Mouse (Mus musculus) brain, embryonic 18.5 days (tissue): ENCODE data around the gene Phxr2.
"Not testable (repeated sequence)": the region's sequence is repeated elsewhere in the genome, so short reads cannot be mapped to it uniquely, and the experiment has no call there.

ENCODE experiments used
- DNase-seq: peaks from one replicate; pipeline ENCODE4 v3.0.0-alpha.2; 2012; ENCODE audit warnings: low read depth, low spot score

Phxr2 gene

DNA sequence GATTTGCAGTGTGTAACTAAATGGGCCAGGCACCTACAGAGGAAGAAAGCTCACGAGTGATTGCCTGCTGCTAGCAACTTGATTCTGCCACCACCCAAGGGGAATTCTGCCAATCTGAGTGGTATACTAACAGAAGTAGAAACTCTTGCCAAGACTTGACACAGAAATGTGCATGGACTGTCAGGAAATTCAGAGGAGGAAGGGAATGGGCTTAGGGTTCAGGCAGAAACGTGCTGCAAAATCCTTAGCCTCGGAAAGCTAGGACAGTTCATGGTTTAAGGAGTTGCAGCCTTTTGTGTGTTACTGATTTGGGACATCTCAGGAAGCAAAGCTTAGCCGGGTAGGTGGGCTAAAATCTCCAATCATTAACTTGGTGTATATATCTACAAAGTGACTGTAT, at the start of gene Phxr2:
Gene Phxr2, minus strand, starts transcription at position 101 of the 400 bp plus-strand sequence.
- no peak for DNase-seq

DNA sequence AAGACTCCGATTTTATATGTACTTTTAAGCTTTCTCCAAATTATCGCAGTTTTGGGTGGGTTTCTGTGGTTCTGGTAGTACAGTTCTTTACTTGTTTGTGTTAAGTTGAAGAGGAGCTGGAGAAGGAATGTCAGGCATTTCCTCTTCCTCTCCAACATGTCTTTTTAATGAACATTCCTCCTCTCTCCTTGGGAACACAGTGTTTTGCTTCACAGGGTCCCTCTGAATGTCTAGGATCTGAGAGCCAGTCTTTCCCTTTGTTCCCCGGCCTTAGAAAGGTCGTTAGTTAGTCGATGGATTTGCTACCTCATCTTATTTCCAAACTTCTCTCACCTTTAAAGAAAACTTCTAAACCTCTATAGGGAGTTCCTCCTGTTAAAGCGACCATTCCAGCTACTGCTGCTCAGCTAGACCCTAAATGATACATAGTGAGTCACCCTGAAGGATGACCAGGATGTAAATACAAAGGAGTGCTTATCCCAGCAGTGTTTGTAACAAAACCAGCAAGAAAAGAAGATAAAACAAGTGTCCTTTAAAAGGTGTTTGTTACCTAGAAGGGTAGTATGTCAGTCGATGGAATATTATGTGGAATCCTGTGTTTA, 46.9 kb upstream of the Phxr2 start:
- no peak for DNase-seq

DNA sequence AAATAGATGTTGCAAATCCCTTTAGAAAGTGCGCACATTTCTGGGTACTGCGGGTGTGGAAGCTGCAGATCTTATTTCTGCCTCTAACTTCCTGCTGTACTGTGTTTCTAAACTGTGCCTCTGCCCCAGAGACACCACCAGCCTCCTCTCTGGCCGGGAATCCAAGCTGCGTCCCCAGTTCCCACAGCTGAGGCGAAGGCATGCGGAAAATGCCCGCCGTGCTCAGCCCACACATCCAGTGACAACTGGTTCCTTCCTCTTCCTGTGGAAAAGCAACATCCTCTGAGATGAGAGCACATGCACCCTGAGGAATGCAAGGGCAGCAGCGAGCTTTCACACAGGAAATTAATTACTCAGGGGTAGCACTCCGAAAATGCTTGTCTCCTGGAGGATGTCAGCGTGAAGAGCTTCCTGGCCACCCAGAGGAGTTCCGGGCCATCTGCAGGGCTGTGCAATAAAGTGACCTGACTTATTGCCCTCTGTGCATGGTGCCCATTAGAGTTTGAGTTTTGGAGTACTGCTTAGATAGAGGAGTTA, 45.9 kb upstream of the Phxr2 start:
- no peak for DNase-seq

DNA sequence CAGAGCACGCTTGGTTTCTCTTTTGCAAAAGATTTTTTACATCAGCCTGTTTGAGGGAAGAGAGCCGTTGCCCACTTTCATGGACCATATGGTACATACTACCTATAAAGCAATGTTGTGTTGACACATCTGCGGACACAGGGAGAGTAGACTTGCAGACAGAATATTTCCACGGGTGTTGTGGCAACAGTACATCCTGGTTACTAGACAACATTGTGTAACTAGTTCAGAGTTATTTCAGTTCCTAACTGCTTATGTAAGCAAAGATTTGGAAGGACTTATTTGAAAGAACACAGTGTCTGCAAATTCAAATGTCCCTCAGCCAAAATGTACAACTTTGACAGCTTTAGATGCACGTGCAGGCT, 43.6 kb upstream of the Phxr2 start:
- no peak for DNase-seq

DNA sequence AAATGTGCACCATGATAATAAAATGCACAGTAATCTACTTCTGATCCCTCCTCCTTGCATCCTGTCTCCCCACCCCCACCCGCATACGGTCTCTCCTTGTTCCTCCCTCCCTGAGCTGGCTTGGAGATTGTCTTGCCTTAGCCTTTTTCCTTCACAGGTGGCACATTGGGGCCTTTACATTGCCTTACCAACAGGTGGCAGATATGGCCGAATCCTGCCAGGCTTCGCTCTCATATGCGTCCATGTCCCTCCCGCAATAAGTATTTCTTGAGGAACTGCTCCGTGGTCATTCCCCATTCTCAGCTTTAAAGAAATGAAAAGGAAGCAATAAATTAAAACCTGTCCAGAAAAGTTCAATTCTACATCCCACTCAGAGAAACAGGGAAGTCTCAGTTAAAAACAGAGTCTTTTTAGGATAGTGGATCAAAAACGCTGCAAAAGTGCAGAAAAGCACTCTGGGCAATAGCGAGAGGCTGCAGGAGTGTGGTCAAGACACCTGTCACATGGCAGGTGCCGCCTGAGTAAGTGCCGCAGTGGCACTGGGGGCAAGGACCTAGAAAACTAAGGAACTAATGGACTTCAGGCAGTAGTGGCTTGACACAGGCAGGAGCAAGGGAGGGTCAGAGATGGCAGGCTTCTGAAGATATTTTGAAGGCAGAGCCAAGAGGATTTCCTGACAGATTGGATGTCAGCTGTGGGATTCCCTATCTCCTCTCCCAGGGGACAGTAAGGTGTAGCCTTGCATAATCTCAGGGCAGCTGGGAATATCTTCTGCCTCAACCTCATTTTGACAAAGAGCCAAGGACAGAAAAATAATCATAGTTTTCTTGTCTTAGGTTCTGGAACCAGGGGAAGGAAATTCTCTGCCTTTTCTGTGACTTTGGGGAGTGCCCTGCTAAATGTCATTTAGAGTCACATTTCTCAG, 43.0 kb upstream of the Phxr2 start:
- no peak for DNase-seq

DNA sequence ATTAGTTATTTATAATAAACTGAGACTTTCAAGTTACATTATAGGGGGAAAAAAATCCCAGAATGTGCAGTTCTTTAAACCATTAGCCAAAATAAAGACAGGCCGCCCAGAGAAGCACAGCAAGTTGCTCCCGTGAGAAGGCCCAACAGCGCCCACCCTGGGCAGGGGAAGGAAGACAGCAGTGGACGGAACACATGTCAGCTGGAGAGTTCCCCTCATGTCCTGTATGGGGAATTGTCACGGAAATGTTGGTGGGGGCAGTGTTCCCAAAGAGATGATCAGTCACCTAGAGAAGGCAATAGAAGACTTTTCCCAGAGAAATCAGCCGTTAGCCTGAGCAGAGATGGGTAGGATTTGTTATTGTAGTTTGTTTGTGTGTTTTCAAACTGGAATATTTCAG, 42.3 kb upstream of the Phxr2 start:
- DNase-seq: no peak

DNA sequence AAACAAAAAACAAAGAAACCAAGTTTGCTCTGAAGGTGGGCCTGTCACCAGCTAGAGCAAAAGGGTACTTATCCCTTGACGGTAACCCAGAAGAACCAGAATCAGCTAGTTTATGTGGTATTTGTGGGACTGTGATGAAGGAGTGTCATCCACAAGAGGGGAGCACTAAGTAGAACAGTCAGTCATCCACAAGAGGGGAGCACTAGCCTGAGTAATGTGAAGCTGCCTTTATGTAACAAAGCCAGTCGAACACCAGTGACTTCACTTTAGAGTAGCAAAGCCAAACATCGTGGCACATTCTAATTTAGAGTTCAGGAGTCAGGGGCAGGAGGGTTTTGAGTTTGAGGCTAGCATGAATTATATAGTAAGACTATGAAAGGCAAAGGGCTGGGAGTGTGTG, 40.3 kb upstream of the Phxr2 start:
- DNase-seq: no peak

DNA sequence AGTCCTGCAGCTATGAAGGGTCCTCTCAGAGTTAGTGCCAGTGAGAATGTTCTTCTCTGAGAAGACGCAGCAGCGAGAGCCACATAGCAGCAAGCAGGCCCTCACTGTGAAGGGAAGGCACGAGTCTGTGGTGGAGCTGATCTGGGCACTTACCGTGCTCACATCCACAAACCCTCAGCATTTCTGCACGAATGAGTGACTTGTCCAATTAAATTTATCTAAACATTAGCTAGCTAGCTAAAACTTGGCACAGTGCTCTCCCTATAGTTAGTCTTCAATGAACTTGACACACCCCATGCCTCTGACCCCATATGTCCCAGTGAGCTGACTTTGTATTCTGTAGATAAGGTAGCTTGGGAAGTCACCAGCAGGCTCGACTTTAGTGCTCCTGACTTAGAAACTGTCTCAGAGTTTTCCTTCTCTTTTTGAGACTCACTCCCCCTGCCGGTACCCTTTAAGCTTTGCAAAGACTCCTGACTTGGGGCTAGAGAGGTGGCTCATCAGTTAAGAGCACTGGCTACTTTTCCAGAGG, 39.7 kb upstream of the Phxr2 start:
- DNase-seq: no peak

DNA sequence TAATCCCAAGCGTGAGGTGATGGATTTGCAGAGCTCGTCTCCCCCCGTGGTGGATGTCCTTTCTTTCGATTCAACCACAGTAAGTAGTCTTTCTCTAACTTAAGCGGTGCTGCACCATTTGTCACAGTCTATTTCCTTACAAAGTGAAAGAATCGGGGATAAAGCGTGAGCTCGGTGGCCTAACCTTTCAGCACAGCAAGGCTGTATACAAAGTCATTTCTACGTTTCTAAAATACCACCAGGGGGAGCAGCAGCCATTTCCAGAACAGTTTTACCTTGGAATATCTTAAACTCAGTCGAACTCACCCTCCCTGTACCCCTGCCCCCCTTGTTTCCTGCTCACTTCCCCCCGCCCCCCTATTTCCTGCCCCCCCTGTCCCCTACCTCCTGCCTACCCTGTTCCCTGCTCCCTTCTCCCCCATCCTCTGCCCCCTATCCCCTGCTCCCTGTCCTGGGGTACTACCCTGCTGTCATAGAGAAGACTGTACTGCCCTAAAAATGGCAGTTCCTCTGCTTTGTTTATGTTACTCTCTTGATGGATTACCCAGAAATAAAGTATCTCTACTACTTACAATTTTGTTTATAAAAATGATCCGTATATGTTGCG, 38.8 kb upstream of the Phxr2 start:
- peak; percentile 28 for DNase-seq

DNA sequence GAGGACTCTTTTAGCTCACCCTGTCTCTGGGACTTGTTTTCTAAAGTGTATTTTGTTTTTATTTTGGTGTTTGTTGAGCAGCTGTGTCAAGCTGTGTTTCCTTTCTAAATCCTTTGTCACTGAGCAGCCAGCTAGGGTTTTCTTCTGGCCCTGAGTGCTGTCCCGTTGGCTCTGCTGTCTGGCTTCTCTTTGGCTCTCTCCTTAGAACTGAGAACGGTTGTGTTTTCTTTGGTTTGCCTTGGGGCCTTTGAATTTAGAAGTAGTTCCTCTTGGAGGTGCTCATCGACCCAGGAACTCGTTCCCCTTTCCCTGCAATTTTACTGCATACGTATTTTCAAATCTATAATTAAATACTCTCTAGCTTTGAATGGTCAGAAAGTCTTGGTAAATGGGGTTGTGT, 36.9 kb upstream of the Phxr2 start:
- DNase-seq: no peak

DNA sequence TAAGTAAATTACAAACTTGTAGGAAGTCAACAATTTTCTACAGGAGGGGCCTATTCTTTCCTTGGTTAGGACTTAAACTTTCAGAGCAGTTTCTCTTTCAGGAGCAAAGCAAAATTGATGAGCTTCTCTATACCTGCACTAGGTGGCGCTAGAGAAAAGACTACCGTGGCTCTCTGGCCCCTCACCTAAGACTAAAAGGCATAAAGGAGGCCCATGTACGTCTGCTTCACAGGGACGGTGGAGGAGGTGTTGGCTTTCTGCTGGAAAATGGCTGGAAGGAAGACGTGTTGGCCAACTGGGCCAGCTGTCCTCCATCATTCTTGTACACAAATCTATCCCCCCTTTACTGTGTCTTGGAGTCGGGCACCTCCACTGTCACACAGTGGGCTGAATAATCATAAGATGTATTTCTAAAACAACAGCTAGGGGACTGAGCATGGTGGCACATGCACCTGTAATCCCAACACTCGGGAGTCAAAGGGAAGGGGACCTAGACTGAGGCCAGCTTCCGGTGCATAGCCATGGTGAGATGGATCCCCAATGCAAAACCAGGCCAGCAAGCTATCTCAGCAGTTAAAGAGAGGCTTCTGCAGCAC, 36.0 kb upstream of the Phxr2 start:
- DNase-seq: no peak

DNA sequence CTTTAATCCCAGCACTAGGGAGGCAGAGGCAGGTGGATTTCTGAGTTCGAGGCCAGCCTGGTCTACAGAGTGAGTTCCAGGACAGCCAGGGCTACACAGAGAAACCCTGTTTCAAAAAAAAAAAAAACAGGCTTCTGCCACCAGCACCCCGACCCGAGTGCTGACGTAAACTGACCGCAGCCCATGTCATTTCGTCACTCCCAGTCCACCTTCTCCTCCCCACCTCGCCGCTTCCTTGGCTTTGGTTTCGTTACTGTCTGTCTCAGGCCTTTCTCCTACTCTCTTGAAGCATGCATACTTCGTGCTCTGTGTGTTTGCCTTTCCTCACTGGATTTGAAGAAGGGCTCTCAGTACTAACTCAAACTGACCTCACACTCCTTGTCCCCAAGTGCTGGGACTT, 31.6 kb upstream of the Phxr2 start:
- DNase-seq: not testable (repeated sequence)

DNA sequence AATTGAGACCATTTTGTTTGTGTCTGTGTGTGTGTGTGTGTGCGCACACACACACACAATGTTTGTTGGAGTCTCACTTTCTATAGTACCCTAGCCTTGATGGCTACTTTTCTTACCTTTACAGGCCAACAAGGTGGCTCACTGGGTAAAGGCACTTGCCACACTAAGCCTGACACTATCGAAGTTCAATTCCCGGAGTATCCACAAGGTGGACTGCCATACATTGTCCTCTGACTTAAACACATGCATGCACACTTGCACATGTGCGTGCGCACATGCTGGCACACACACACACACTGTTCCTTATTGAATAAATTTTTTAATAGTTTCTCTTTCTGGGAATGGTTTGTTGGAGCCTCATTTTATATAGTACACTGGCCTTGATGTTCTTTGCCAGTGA, 30.7 kb upstream of the Phxr2 start:
- DNase-seq: no peak

DNA sequence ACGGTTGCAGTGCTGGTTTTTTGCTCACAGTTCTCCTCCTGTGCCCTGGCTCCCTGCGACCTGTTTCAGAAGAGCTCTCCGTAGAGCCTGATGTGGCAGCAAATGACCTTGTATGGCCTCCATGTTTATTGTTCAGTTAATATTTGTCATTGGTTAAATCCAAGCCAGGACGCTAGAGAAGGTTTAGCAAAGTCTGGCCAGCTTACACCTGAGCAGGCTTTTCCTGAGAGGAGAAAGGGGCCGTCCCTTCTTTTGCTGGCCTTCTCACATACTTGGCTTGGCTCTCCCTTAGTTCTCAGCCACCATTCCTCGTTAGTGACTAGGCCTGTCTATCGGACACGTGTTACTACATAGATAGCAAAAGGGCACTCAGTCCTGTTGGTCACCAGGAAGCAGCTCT, 28.5 kb upstream of the Phxr2 start:
- DNase-seq: no peak

DNA sequence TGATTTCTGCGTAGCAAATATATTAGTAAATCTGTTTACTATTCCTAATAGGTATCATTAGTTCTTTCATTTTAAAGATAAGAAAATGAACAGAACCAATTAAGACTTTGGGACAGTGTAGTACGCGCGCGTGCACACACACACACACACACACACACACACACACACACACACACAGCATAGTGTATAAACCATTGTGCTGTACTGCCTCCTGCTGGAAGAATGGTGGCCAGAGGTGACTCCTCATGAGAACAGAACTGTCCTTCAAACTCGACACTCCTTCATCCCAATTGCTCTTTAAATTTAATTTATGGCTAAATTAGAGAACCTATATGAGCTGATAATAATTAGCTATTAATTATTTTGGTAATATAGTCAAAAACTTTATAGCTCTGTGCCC, 25.9 kb upstream of the Phxr2 start:
- no peak for DNase-seq

DNA sequence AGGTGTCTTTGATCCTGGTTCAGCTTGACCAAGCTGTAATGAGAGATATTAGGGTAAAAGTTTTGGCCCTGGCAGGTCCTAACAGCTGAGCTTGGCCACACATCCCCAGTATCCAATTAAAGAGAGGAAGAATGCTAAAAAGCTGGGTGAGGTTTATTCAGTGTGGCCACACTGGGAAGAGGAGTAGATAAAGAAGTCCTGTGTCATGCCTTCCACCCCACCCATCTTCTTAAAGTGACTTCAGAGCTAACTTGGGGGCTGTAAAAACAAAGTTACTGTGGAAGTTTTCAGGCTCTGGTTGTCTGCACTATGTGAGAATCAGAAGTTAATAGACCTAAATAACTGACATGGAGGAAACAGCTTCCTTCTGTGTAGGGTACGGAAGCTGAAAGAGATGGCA, 25.5 kb upstream of the Phxr2 start:
- DNase-seq: no peak

DNA sequence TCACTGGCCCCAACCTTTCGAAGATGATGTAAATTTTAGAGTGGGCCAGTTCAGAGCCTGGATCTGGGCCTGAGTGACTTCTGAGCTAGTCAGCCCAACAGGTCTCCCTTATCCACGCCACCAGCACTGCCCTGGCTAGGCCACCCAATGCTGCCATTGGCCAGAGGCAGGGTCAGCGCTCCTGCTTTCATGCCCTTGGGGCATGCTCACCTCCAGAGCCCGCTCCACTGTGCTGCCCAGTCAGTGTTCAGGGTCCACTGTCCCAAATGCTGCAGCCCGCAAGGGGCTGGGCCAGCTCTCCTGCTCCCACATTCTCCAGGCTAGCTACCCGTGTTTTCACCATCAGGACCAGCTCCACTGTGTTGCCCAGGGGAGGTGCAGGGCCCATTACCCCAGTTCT, 23.9 kb upstream of the Phxr2 start:
- no peak for DNase-seq

DNA sequence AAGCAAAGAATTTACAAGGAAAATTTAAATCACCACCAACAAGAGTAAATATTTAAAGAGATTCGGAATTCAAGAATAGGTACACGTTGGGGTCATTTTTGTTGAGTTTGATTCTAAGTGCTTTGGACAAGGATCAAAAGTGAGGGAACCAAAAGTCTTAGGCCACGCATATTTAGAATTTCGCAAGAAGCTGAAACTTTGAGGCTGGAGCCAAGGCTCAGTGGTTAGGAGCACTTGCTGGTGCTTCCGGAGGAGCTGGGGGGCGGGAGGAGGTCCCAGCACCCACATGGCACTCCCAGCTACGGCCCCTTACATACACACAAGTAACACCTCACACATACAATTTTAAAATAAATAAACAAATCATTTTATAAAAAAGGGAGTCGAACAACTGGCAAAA, 20.5 kb upstream of the Phxr2 start:
- DNase-seq: no peak

DNA sequence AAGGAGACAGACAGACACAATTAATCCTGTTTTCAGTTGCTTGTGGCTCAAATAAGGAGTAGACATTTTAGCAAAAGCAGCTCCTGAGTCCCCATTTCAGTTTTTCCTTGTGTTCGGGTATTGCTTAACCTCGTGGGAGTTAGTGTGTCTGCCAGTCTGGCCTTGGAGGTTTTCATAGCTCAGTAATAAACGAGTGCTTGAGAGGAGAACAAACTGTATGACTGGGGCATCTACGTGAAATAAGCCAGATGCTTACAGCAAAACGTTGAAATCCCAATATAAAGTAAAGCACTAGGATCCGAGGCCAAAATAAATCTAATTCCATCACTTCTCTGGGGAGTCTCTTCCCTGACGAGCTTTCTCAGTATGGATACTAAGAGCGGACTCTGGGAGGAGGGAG, 19.5 kb upstream of the Phxr2 start:
- DNase-seq: no peak

DNA sequence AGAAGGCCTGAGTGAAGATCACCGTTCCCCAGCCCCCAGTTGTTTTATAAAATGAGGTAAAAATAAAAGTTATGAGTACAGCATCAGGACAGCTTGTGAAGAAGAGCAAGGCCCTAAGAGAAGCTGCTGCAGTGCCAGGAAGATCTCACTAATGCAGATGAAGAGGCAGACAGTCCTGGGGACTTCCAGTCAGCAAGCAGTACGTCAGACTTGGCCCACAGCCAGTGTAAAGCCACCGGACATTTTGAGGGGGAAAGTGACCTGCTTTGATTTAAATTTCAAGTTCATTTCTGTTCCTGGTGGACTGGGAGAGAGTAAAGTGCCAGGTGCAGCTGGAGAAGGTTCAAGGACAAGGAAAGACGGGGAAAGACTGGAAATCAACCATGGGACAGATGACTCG, 10.2 kb upstream of the Phxr2 start:
- no peak for DNase-seq

DNA sequence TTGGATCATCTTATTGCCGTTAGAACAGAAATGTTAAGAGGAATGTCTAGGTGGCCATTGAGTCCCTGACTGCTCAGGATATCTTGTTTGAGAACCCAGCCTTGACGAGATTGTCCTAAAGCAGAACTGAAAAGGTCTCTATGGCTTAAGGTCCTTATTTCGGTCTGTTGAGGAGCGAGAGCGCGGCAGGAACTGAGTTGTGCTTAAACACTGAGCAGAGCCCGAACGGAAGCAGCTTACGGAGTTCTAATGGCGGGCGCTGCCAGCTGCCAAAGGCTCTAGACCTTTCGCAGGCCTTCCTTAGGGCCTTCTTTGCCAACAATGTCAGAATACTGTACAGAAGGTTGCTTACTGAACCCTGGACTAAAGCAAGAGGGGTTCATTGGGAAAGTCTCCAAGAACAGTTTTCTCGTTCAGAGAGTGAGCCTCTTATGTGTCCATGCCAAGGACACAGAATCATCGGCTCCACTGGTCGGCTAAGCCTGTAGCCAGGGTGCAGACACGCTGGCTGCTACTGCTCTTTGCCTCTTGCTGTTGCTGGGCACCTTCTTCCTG, 7.3 kb upstream of the Phxr2 start:
- no peak for DNase-seq
